Mouse (Mus musculus) retina, postnatal 1 day (tissue): ENCODE measurements around the gene Fastkd5.
A peak's percentile ranks its signal among the peaks of the same experiment; 100 is the strongest.

Source experiments
- DNase-seq: peaks from one replicate; pipeline ENCODE4 v3.0.0-alpha.2; 2012

Gene Fastkd5

GRCm38 (mm10) chr2:130576564-130576963 is 53.3 kb downstream of the Fastkd5 start:
- DNase-seq = peak; percentile 68

GRCm38 (mm10) chr2:130575873-130576272 is 54.0 kb downstream of the Fastkd5 start, which contains the start of gene Oxt:
Gene Oxt (plus strand): TSS chr2:130576173.
- DNase-seq = no peak

- no peak for DNase-seq
Observed at GRCm38 (mm10) chr2:130574960-130575359, 54.9 kb downstream of the Fastkd5 start.

- no peak for DNase-seq
Observed at GRCm38 (mm10) chr2:130569926-130570325, 59.9 kb downstream of the Fastkd5 start.

DNA sequence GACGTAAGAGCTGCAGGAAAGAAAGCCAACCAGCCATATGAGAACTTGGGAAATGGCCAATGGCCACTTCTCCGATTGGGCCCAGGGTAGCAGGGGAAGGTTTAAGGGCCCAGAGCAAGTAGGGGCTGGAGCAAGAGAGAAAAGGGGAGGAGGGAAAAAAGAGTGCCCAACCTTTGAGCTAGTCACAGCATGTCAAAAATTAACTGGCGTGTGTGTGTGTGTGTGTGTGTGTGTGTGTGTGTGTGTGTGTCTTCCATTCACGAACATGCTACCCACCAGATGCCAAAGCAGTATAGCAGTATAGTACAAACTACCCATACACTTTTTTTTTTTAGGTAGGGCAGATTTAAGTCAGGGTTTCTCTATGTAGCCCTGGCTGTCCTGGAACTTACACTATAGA is 60.9 kb downstream of the Fastkd5 start:
- DNase-seq = no peak

DNA sequence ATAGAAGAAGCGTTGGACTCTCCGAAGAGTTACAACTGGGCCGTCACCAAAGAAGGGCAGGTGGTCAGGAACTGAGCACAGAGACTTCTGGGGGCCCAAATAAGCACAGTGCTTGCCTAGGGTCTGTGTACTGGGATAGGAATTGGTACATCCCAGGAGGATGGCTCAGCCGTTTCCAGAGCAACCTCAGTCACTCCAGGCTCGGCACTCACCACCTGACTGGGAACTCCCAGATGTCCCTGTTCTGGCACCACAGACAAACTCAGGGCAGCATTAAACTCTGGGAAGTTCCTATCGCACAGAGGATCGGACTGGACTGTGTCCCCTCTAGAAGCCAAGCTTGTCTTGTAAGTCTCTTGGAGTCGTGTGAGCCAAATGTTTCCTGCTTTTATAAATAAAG is 64.8 kb downstream of the Fastkd5 start:
- no peak for DNase-seq

DNA sequence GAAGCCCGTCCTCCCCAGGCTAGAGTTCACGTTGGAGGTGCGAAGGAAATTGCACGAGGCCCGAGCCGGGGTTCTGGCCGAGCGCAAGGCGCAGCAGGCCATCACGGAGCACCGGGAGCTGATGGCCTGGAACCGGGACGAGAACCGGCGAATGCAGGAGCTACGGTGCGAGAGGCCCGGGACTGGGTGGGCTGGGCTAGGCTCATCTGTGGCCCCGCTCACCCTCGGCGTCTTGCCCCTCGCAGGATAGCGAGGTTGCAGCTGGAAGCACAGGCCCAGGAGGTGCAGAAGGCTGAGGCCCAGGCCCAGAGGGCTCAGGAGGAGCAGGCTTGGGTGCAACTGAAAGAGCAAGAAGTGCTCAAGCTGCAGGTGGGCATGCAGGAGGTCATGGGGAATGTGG is 65.8 kb downstream of the Fastkd5 start:
- no peak for DNase-seq
